Mouse (Mus musculus): ENCODE measurements around the gene Oas1h.
"Not testable (repeated sequence)": the region's sequence is repeated elsewhere in the genome, so short reads cannot be mapped to it uniquely, and the experiment has no call there.

Oas1h gene

GRCm38 (mm10) chr5:120887413-120887812 is 26.2 kb downstream of the Oas1h start, which contains the start of gene Oas1g:
Oas1g (minus strand) TSS chr5:120887613.
- not testable (repeated sequence) for DNase-seq (ENCODE audit: low spot score)

GRCm38 (mm10) chr5:120887831-120888230 is 26.6 kb downstream of the Oas1h start:
- no peak for DNase-seq (ENCODE audit: low spot score)

GRCm38 (mm10) chr5:120888294-120888815 is 27.1 kb downstream of the Oas1h start:
- DNase-seq (ENCODE audit: low spot score), result not testable (repeated sequence)

GRCm38 (mm10) chr5:120890026-120890425 is 28.8 kb downstream of the Oas1h start:
- no peak for DNase-seq (ENCODE audit: low spot score)

- no peak for DNase-seq (ENCODE audit: low spot score)
Observed at GRCm38 (mm10) chr5:120890991-120891390, 29.8 kb downstream of the Oas1h start.

- DNase-seq (ENCODE audit: low spot score), result not testable (repeated sequence)
Observed at GRCm38 (mm10) chr5:120891566-120892242, 30.5 kb downstream of the Oas1h start.

- no peak for DNase-seq (ENCODE audit: low spot score)
Observed at GRCm38 (mm10) chr5:120892243-120892660, 31.0 kb downstream of the Oas1h start.

GRCm38 (mm10) chr5:120893866-120894265 is 32.6 kb downstream of the Oas1h start:
- not testable (repeated sequence) for DNase-seq (ENCODE audit: low spot score)

GRCm38 (mm10) chr5:120894692-120895091 is 33.5 kb downstream of the Oas1h start:
- not testable (repeated sequence) for DNase-seq (ENCODE audit: low spot score)

GRCm38 (mm10) chr5:120895231-120895900 is 34.1 kb downstream of the Oas1h start:
- DNase-seq (ENCODE audit: low spot score), result no peak

- DNase-seq (ENCODE audit: low spot score), result no peak
Observed at GRCm38 (mm10) chr5:120898307-120898706, 37.1 kb downstream of the Oas1h start.

GRCm38 (mm10) chr5:120898726-120899125 is 37.5 kb downstream of the Oas1h start:
- no peak for DNase-seq (ENCODE audit: low spot score)

- DNase-seq (ENCODE audit: low spot score), result no peak
Observed at GRCm38 (mm10) chr5:120900666-120901065, 39.4 kb downstream of the Oas1h start.

- no peak for DNase-seq (ENCODE audit: low spot score)
Observed at GRCm38 (mm10) chr5:120902056-120902455, 40.8 kb downstream of the Oas1h start.

GRCm38 (mm10) chr5:120906791-120907733 is 45.8 kb downstream of the Oas1h start, which contains the start of gene Oas1a:
Oas1a (minus strand) TSS chr5:120907521.
- DNase-seq (ENCODE audit: low spot score), result not testable (repeated sequence)

GRCm38 (mm10) chr5:120908196-120908920 is 47.1 kb downstream of the Oas1h start:
- DNase-seq (ENCODE audit: low spot score), result no peak

- DNase-seq (ENCODE audit: low spot score), result not testable (repeated sequence)
Observed at GRCm38 (mm10) chr5:120914204-120914603, 53.0 kb downstream of the Oas1h start, which contains the start of gene Oas1d. Oas1d (plus strand) TSS chr5:120914536.

GRCm38 (mm10) chr5:120919156-120919935 is 58.1 kb downstream of the Oas1h start:
- not testable (repeated sequence) for DNase-seq (ENCODE audit: low spot score)

GRCm38 (mm10) chr5:120920296-120920695 is 59.1 kb downstream of the Oas1h start:
- DNase-seq (ENCODE audit: low spot score), result no peak
